Mouse (Mus musculus) bone marrow, adult 2 months (tissue): ENCODE data around the gene Sema6b.

Experiments used
- CTCF ChIP-seq: fragments of 200-500 bp; IDR thresholded peaks from 2 replicates; pipeline ENCODE4 v1.5.1; 2011; ENCODE audit warnings: low read length, control low read depth; ENCODE audit not compliant: control insufficient read depth, insufficient read depth
- POLR2A ChIP-seq: fragments of 200-500 bp; IDR thresholded peaks from 2 replicates; pipeline ENCODE4 v1.6.1; 2011; ENCODE audit warnings: low read depth, mild to moderate bottlenecking, control low read depth, low read length, borderline replicate concordance; ENCODE audit not compliant: control insufficient read depth

GRCm38 (mm10) chr17:56110571-56110970 lies 29.6 kb downstream of the Sema6b start:
- TF ChIP-seq CTCF (no peak), POLR2A (no peak)
